Mouse (Mus musculus): Measurements from ENCODE around the gene Car10. TPM values are rescaled to one million over a fixed set of nuclear protein-coding genes. Genes with fewer than 3 reads are reported as not detected.

Car10 gene
- polyA plus RNA-seq, 1 experiment from 2014 or later, result 0.20 TPM

GRCm38 (mm10) chr11:93188621-93189020 lies 90.8 kb downstream of the Car10 start:
- no peaks in the 10 kb centered on the region for H3K4me1 ChIP-seq
- no peak for DNase-seq (ENCODE audit: low spot score)
- H3K4me3 ChIP-seq, result no peak overlapping the region
- H3K27ac ChIP-seq, result no peak overlapping the region
- no peaks in the 10 kb centered on the region for H3K36me3 ChIP-seq
- H3K9me3 ChIP-seq (replicated peaks), result no peaks in the 10 kb centered on the region
- WGBS, result 84% methylated on average over 5 of the region's 5 CpGs
- no peaks in the 10 kb centered on the region for H3K27me3 ChIP-seq (ENCODE audit: low read depth, poor library complexity, severe bottlenecking)

GRCm38 (mm10) chr11:93200046-93200445 lies 102.2 kb downstream of the Car10 start:
- no peaks in the 10 kb centered on the region for H3K27me3 ChIP-seq (ENCODE audit: low read depth, poor library complexity, severe bottlenecking)
- no peaks in the 10 kb centered on the region for H3K9me3 ChIP-seq (replicated peaks)
- H3K4me1 ChIP-seq, result no peaks in the 10 kb centered on the region
- H3K36me3 ChIP-seq, result no peaks in the 10 kb centered on the region
- no peak overlapping the region for H3K4me3 ChIP-seq
- DNase-seq (ENCODE audit: low spot score), result no peak
- 95% methylated on average over 3 of the region's 3 CpGs for WGBS
- H3K27ac ChIP-seq, result no peak overlapping the region

- no peak for DNase-seq (ENCODE audit: low spot score)
- no peak overlapping the region for H3K27ac ChIP-seq
These were observed 119.6 kb downstream of the Car10 start for GRCm38 (mm10) chr11:93217457-93217856.

GRCm38 (mm10) chr11:93230057-93230456 lies 132.2 kb downstream of the Car10 start:
- H3K27me3 ChIP-seq (ENCODE audit: low read depth, poor library complexity, severe bottlenecking), result no peaks in the 10 kb centered on the region
- no peak overlapping the region for H3K4me3 ChIP-seq
- no peaks in the 10 kb centered on the region for H3K4me1 ChIP-seq
- no peak for DNase-seq (ENCODE audit: low spot score)
- H3K9me3 ChIP-seq (replicated peaks), result no peaks in the 10 kb centered on the region
- no peak overlapping the region for H3K27ac ChIP-seq
- H3K36me3 ChIP-seq, result no peaks in the 10 kb centered on the region

More at GRCm38 (mm10) chr11:93217457-93217856, 119.6 kb downstream of the Car10 start:
- Histone ChIP-seq H3K27me3 (ENCODE audit: low read depth, poor library complexity, severe bottlenecking) (no peaks in the 10 kb centered on the region), H3K9me3 (replicated peaks) (no peaks in the 10 kb centered on the region), H3K4me1 (no peaks in the 10 kb centered on the region), H3K36me3 (no peaks in the 10 kb centered on the region), H3K4me3 (no peak overlapping the region)

- 86% methylated on average over 6 of the region's 6 CpGs for WGBS
- no peak for DNase-seq (ENCODE audit: low spot score)
- no peaks in the 10 kb centered on the region for H3K9me3 ChIP-seq (replicated peaks)
- no peaks in the 10 kb centered on the region for H3K4me1 ChIP-seq
- no peak overlapping the region for H3K4me3 ChIP-seq
- no peaks in the 10 kb centered on the region for H3K27me3 ChIP-seq (ENCODE audit: low read depth, poor library complexity, severe bottlenecking)
- H3K27ac ChIP-seq, result no peak overlapping the region
- H3K36me3 ChIP-seq, result no peaks in the 10 kb centered on the region
These were observed 152.0 kb downstream of the Car10 start for GRCm38 (mm10) chr11:93249771-93250265.

GRCm38 (mm10) chr11:93251766-93252165 lies 153.9 kb downstream of the Car10 start:
- WGBS, result 88% methylated on average over 5 of the region's 5 CpGs
- no peak for DNase-seq (ENCODE audit: low spot score)
- Histone ChIP-seq H3K9me3 (replicated peaks) (no peaks in the 10 kb centered on the region), H3K27ac (no peak overlapping the region), H3K36me3 (no peaks in the 10 kb centered on the region), H3K4me3 (no peak overlapping the region), H3K4me1 (no peaks in the 10 kb centered on the region), H3K27me3 (ENCODE audit: low read depth, poor library complexity, severe bottlenecking) (no peaks in the 10 kb centered on the region)

- no peaks in the 10 kb centered on the region for H3K9me3 ChIP-seq (replicated peaks)
- H3K4me1 ChIP-seq, result no peaks in the 10 kb centered on the region
- WGBS, result 72% methylated on average over 3 of the region's 3 CpGs
- no peaks in the 10 kb centered on the region for H3K27me3 ChIP-seq (ENCODE audit: low read depth, poor library complexity, severe bottlenecking)
- DNase-seq (ENCODE audit: low spot score), result no peak
- H3K27ac ChIP-seq, result no peak overlapping the region
- no peak overlapping the region for H3K4me3 ChIP-seq
- no peaks in the 10 kb centered on the region for H3K36me3 ChIP-seq
These were observed 166.2 kb downstream of the Car10 start for GRCm38 (mm10) chr11:93263979-93264378.

GRCm38 (mm10) chr11:93272016-93272415 lies 174.2 kb downstream of the Car10 start:
- Histone ChIP-seq H3K4me1 (no peaks in the 10 kb centered on the region), H3K36me3 (no peaks in the 10 kb centered on the region), H3K27ac (no peak overlapping the region), H3K27me3 (ENCODE audit: low read depth, poor library complexity, severe bottlenecking) (no peaks in the 10 kb centered on the region), H3K9me3 (replicated peaks) (no peaks in the 10 kb centered on the region), H3K4me3 (no peak overlapping the region)
- WGBS, result 83% methylated on average over 6 of the region's 6 CpGs
- no peak for DNase-seq (ENCODE audit: low spot score)

- Histone ChIP-seq H3K36me3 (no peaks in the 10 kb centered on the region), H3K9me3 (replicated peaks) (no peaks in the 10 kb centered on the region), H3K4me3 (no peak overlapping the region), H3K27me3 (ENCODE audit: low read depth, poor library complexity, severe bottlenecking) (no peaks in the 10 kb centered on the region), H3K4me1 (no peaks in the 10 kb centered on the region), H3K27ac (no peak overlapping the region)
- no peak for DNase-seq (ENCODE audit: low spot score)
- 67% methylated on average over 6 of the region's 6 CpGs for WGBS
These were observed 176.1 kb downstream of the Car10 start for GRCm38 (mm10) chr11:93273906-93274305.

- WGBS, result 87% methylated on average over 1 of the region's 1 CpGs
- Histone ChIP-seq H3K9me3 (replicated peaks) (no peaks in the 10 kb centered on the region), H3K36me3 (no peaks in the 10 kb centered on the region)
These were observed 195.8 kb downstream of the Car10 start for GRCm38 (mm10) chr11:93293661-93294060.

GRCm38 (mm10) chr11:93309981-93310380 lies 212.2 kb downstream of the Car10 start:
- Histone ChIP-seq H3K4me3 (no peak overlapping the region), H3K27me3 (ENCODE audit: low read depth, poor library complexity, severe bottlenecking) (no peaks in the 10 kb centered on the region), H3K27ac (no peak overlapping the region), H3K36me3 (no peaks in the 10 kb centered on the region), H3K9me3 (replicated peaks) (no peaks in the 10 kb centered on the region), H3K4me1 (no peaks in the 10 kb centered on the region)
- WGBS, result 91% methylated on average over 1 of the region's 1 CpGs
- DNase-seq (ENCODE audit: low spot score), result no peak

More at GRCm38 (mm10) chr11:93293661-93294060, 195.8 kb downstream of the Car10 start:
- no peaks in the 10 kb centered on the region for H3K27me3 ChIP-seq (ENCODE audit: low read depth, poor library complexity, severe bottlenecking)
- no peak overlapping the region for H3K27ac ChIP-seq
- no peaks in the 10 kb centered on the region for H3K4me1 ChIP-seq
- H3K4me3 ChIP-seq, result no peak overlapping the region
- DNase-seq (ENCODE audit: low spot score), result no peak

- Histone ChIP-seq H3K36me3 (no peaks in the 10 kb centered on the region), H3K4me1 (no peaks in the 10 kb centered on the region), H3K4me3 (no peak overlapping the region), H3K27ac (no peak overlapping the region), H3K27me3 (ENCODE audit: low read depth, poor library complexity, severe bottlenecking) (no peaks in the 10 kb centered on the region), H3K9me3 (replicated peaks) (no peaks in the 10 kb centered on the region)
- WGBS, result 95% methylated on average over 3 of the region's 3 CpGs
- DNase-seq (ENCODE audit: low spot score), result no peak
These were observed 239.9 kb downstream of the Car10 start for GRCm38 (mm10) chr11:93337756-93338155.

GRCm38 (mm10) chr11:93343961-93344360 lies 246.1 kb downstream of the Car10 start:
- Histone ChIP-seq H3K27ac (no peak overlapping the region), H3K9me3 (replicated peaks) (no peaks in the 10 kb centered on the region), H3K4me1 (no peaks in the 10 kb centered on the region), H3K4me3 (no peak overlapping the region), H3K36me3 (no peaks in the 10 kb centered on the region), H3K27me3 (ENCODE audit: low read depth, poor library complexity, severe bottlenecking) (no peaks in the 10 kb centered on the region)
- no peak for DNase-seq (ENCODE audit: low spot score)
- 86% methylated on average over 3 of the region's 3 CpGs for WGBS

- Histone ChIP-seq H3K4me1 (no peaks in the 10 kb centered on the region), H3K27ac (no peak overlapping the region), H3K27me3 (ENCODE audit: low read depth, poor library complexity, severe bottlenecking) (no peaks in the 10 kb centered on the region), H3K36me3 (no peaks in the 10 kb centered on the region), H3K4me3 (no peak overlapping the region), H3K9me3 (replicated peaks) (no peaks in the 10 kb centered on the region)
- DNase-seq (ENCODE audit: low spot score), result no peak
- 86% methylated on average over 3 of the region's 3 CpGs for WGBS
These were observed 247.0 kb downstream of the Car10 start for GRCm38 (mm10) chr11:93344869-93345268.

Measured in limb, embryonic 10.5 days (tissue).